Mouse (Mus musculus): ENCODE measurements around the gene Xylt1. TPM values are rescaled to one million over a fixed set of nuclear protein-coding genes. Genes with fewer than 3 reads are reported as not detected.

The Xylt1 gene
- polyA plus RNA-seq, 1 experiment from 2014 or later: 7.9 TPM

GRCm38 (mm10) chr7:117614851-117615250 lies 234.1 kb downstream of the Xylt1 start:
- Histone ChIP-seq H3K4me3 (ENCODE audit: inconsistent target) (no peak overlapping the region), H3K27ac (no peak overlapping the region), H3K36me3 (ENCODE audit: inconsistent target) (no peaks in the 10 kb centered on the region), H3K79me2 (ENCODE audit: inconsistent target) (no peaks in the 10 kb centered on the region)
- 98% methylated on average over 5 of the region's 5 CpGs for WGBS (ENCODE audit: missing documents)

GRCm38 (mm10) chr7:117616277-117616676 lies 235.5 kb downstream of the Xylt1 start:
- Histone ChIP-seq H3K27ac (no peak overlapping the region), H3K36me3 (ENCODE audit: inconsistent target) (no peaks in the 10 kb centered on the region), H3K79me2 (ENCODE audit: inconsistent target) (no peaks in the 10 kb centered on the region), H3K4me3 (ENCODE audit: inconsistent target) (no peak overlapping the region)
- 86% methylated on average over 5 of the region's 5 CpGs for WGBS (ENCODE audit: missing documents)

GRCm38 (mm10) chr7:117618715-117619150 lies 238.0 kb downstream of the Xylt1 start:
- no peaks in the 10 kb centered on the region for H3K79me2 ChIP-seq (ENCODE audit: inconsistent target)
- H3K4me3 ChIP-seq (ENCODE audit: inconsistent target): no peak overlapping the region
- 95% methylated on average over 3 of the region's 4 CpGs for WGBS (ENCODE audit: missing documents)
- no peak overlapping the region for H3K27ac ChIP-seq
- H3K36me3 ChIP-seq (ENCODE audit: inconsistent target): no peaks in the 10 kb centered on the region

GRCm38 (mm10) chr7:117621566-117621965 lies 240.8 kb downstream of the Xylt1 start:
- H3K4me3 ChIP-seq (ENCODE audit: inconsistent target): no peak overlapping the region
- WGBS (ENCODE audit: missing documents): 96% methylated on average over 4 of the region's 4 CpGs

GRCm38 (mm10) chr7:117622769-117623168 lies 242.0 kb downstream of the Xylt1 start:
- Histone ChIP-seq H3K79me2 (ENCODE audit: inconsistent target) (no peaks in the 10 kb centered on the region), H3K36me3 (ENCODE audit: inconsistent target) (no peaks in the 10 kb centered on the region), H3K4me3 (ENCODE audit: inconsistent target) (no peak overlapping the region), H3K27ac (no peak overlapping the region)
- WGBS (ENCODE audit: missing documents): 94% methylated on average over 2 of the region's 2 CpGs

More at GRCm38 (mm10) chr7:117621566-117621965, 240.8 kb downstream of the Xylt1 start:
- no peak overlapping the region for H3K27ac ChIP-seq
- H3K36me3 ChIP-seq (ENCODE audit: inconsistent target): no peaks in the 10 kb centered on the region
- no peaks in the 10 kb centered on the region for H3K79me2 ChIP-seq (ENCODE audit: inconsistent target)

- Histone ChIP-seq H3K79me2 (ENCODE audit: inconsistent target) (no peaks in the 10 kb centered on the region), H3K4me3 (ENCODE audit: inconsistent target) (no peak overlapping the region), H3K36me3 (ENCODE audit: inconsistent target) (no peaks in the 10 kb centered on the region), H3K27ac (no peak overlapping the region)
- 98% methylated on average over 3 of the region's 3 CpGs for WGBS (ENCODE audit: missing documents)
These were observed 248.0 kb downstream of the Xylt1 start for GRCm38 (mm10) chr7:117628791-117629190.

- Histone ChIP-seq H3K79me2 (ENCODE audit: inconsistent target) (no peaks in the 10 kb centered on the region), H3K4me3 (ENCODE audit: inconsistent target) (no peak overlapping the region), H3K36me3 (ENCODE audit: inconsistent target) (no peaks in the 10 kb centered on the region), H3K27ac (no peak overlapping the region)
- 92% methylated on average over 5 of the region's 5 CpGs for WGBS (ENCODE audit: missing documents)
These were observed 249.9 kb downstream of the Xylt1 start for GRCm38 (mm10) chr7:117630657-117631056.

- Histone ChIP-seq H3K36me3 (ENCODE audit: inconsistent target) (no peaks in the 10 kb centered on the region), H3K4me3 (ENCODE audit: inconsistent target) (no peak overlapping the region), H3K79me2 (ENCODE audit: inconsistent target) (no peaks in the 10 kb centered on the region), H3K27ac (no peak overlapping the region)
- 32% methylated on average over 4 of the region's 4 CpGs for WGBS (ENCODE audit: missing documents)
These were observed 254.8 kb downstream of the Xylt1 start for GRCm38 (mm10) chr7:117635584-117635983.

GRCm38 (mm10) chr7:117636713-117637112 lies 255.9 kb downstream of the Xylt1 start:
- H3K27ac ChIP-seq: no peak overlapping the region
- no peak overlapping the region for H3K4me3 ChIP-seq (ENCODE audit: inconsistent target)
- no peaks in the 10 kb centered on the region for H3K36me3 ChIP-seq (ENCODE audit: inconsistent target)
- WGBS (ENCODE audit: missing documents): 97% methylated on average over 3 of the region's 3 CpGs
- no peaks in the 10 kb centered on the region for H3K79me2 ChIP-seq (ENCODE audit: inconsistent target)

- no peaks in the 10 kb centered on the region for H3K79me2 ChIP-seq (ENCODE audit: inconsistent target)
- no peak overlapping the region for H3K4me3 ChIP-seq (ENCODE audit: inconsistent target)
- 96% methylated on average over 2 of the region's 2 CpGs for WGBS (ENCODE audit: missing documents)
- no peaks in the 10 kb centered on the region for H3K36me3 ChIP-seq (ENCODE audit: inconsistent target)
- H3K27ac ChIP-seq: no peak overlapping the region
These were observed 257.2 kb downstream of the Xylt1 start for GRCm38 (mm10) chr7:117637997-117638396.

- H3K4me3 ChIP-seq (ENCODE audit: inconsistent target): no peak overlapping the region
- 0 out of 2 replicates have a peak, but pooled peaks cover 7% of the 10 kb centered on the region for H3K36me3 ChIP-seq (ENCODE audit: inconsistent target)
- WGBS (ENCODE audit: missing documents): 94% methylated on average over 1 of the region's 1 CpGs
- H3K79me2 ChIP-seq (ENCODE audit: inconsistent target): no peaks in the 10 kb centered on the region
- no peak overlapping the region for H3K27ac ChIP-seq
These were observed 271.9 kb downstream of the Xylt1 start for GRCm38 (mm10) chr7:117652637-117653036.

- Histone ChIP-seq H3K79me2 (ENCODE audit: inconsistent target) (no peaks in the 10 kb centered on the region), H3K27ac (no peak overlapping the region), H3K4me3 (ENCODE audit: inconsistent target) (no peak overlapping the region), H3K36me3 (ENCODE audit: inconsistent target) (0 out of 2 replicates have a peak, but pooled peaks cover 3% of the 10 kb centered on the region)
- 94% methylated on average over 5 of the region's 5 CpGs for WGBS (ENCODE audit: missing documents)
These were observed 275.0 kb downstream of the Xylt1 start for GRCm38 (mm10) chr7:117655732-117656131.

GRCm38 (mm10) chr7:117658180-117658579 lies 277.4 kb downstream of the Xylt1 start:
- Histone ChIP-seq H3K36me3 (ENCODE audit: inconsistent target) (0 out of 2 replicates have a peak, but pooled peaks cover 3% of the 10 kb centered on the region), H3K27ac (no peak overlapping the region), H3K79me2 (ENCODE audit: inconsistent target) (no peaks in the 10 kb centered on the region), H3K4me3 (ENCODE audit: inconsistent target) (no peak overlapping the region)
- WGBS (ENCODE audit: missing documents): 98% methylated on average over 4 of the region's 4 CpGs

GRCm38 (mm10) chr7:117658739-117659138 lies 278.0 kb downstream of the Xylt1 start:
- Histone ChIP-seq H3K79me2 (ENCODE audit: inconsistent target) (no peaks in the 10 kb centered on the region), H3K4me3 (ENCODE audit: inconsistent target) (no peak overlapping the region), H3K36me3 (ENCODE audit: inconsistent target) (0 out of 2 replicates have a peak, but pooled peaks cover 3% of the 10 kb centered on the region), H3K27ac (no peak overlapping the region)
- WGBS (ENCODE audit: missing documents): 97% methylated on average over 4 of the region's 4 CpGs

- 100% methylated on average over 9 of the region's 10 CpGs for WGBS (ENCODE audit: missing documents)
- no peak overlapping the region for H3K27ac ChIP-seq
- no peak overlapping the region for H3K4me3 ChIP-seq (ENCODE audit: inconsistent target)
- peaks cover 8% of the 10 kb centered on the region; the same call in 1 of the 2 replicates for H3K36me3 ChIP-seq (ENCODE audit: inconsistent target)
- no peaks in the 10 kb centered on the region for H3K79me2 ChIP-seq (ENCODE audit: inconsistent target)
These were observed 286.5 kb downstream of the Xylt1 start for GRCm38 (mm10) chr7:117667286-117667685.

- no peaks in the 10 kb centered on the region for H3K79me2 ChIP-seq (ENCODE audit: inconsistent target)
- no peak overlapping the region for H3K27ac ChIP-seq
- H3K4me3 ChIP-seq (ENCODE audit: inconsistent target): no peak overlapping the region
- 93% methylated on average over 9 of the region's 9 CpGs for WGBS (ENCODE audit: missing documents)
- H3K36me3 ChIP-seq (ENCODE audit: inconsistent target): peaks cover 8% of the 10 kb centered on the region; the same call in 1 of the 2 replicates
These were observed 287.4 kb downstream of the Xylt1 start for GRCm38 (mm10) chr7:117668226-117668625.

Data from macrophage (primary cell).